Mouse (Mus musculus) adrenal gland (tissue): ENCODE results near the gene Fam13a.

Experiments used
- intact Hi-C: fragments of 180-260 bp; cut with DNase I; formaldehyde crosslinking; loops from one replicate; pipeline ENCODE4 v1.15.1; 2025

The Fam13a gene

DNA sequence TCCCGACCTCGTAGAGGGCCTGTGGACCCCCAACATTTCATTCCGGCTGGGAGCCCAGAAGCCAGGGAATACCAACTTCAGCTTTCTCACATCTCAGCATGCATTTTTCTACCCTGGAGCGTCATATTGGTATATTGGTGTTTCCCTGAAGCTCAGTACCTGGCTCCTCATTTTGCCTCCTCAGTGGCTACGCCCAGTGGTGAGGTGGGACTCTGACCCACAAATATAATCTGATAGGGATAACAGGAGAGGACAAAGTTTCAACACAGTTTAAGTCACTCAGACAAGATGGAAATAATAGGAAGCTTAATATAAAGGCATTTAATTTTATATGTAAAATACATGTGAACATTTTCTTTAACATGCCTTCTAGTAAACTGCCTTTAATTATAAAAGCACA is 19.7 kb downstream of the Fam13a start:
- intact Hi-C loops = no loop called here

DNA sequence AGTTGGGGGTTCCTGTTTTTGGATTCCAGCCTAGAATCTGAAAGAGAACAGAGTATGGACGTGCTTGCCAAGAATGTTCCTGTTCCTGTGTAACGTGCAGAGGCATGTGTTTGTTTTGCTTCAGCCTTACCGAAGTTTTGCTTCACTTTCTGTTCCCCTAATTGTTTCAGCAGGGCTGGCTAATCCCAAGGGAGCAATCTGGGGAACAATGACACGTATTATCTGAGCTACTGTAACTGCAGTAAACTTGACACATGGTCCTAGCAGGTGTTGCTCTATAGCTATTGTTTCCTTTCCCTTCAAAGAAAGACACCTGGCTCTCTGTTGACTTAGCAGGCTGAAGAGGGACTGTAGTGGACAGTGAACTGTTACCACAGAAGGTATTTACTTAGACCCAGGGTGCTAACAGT is 25.3 kb downstream of the Fam13a start:
- intact Hi-C loops = no loop called here

DNA sequence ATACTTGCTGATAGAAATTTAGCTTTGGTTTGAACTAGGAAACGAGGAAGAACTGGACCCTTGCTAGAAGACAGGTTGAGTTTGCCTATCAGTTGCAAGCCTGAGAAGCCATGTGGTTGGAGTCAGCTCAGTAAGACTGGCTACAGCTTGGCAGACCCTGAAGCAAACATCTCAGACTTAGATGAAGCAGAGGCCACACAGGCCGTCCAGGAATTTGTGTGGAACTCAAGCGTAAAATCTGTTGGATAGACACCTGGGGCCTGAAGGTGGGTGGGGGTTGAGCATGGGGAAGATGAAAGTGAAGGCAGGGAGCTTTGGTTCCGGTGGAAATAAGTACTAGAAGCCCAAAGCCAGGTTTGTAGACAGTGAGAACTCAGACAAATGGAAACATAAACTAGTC is 25.8 kb downstream of the Fam13a start:
- intact Hi-C loops = no loop called here

DNA sequence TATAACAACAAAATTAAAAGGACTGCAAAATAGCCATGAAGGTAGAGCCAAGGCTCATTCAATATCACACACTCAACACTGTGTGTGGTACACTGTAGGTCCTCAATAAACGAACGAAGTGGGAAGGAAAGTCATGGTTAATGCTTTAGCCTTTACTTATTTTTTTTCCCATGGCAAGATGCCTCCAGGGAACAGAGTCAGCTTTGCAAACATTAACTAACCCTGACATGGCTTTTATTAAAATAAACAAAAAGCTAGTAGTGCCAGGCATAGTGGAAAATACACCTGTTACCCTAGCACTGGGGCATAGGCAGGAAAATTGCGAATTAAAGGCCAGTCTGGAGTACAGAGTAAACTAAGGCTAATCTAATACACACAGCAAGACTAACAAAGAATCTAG is 35.2 kb downstream of the Fam13a start:
- intact Hi-C loops = no loop called here

DNA sequence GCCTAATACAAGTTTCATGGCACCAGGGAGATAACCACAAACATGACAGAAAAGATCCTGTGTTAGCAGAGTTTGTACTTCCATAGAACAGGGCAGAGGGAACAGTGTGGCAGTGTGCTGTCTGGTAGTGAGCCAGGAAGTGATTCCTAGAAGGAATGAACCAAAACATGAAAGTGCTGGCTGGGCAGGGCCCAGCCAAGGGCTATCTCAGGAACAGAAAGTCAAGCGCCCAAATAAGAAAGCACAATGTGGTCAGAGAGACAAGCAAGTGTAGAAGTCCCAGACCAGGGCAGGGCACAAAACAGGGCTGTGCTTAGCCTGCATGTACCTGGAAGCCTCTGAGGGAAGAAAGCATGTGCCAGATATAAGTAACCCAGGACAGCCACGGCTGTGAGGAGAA is 35.6 kb downstream of the Fam13a start:
- intact Hi-C loops = no loop called here

DNA sequence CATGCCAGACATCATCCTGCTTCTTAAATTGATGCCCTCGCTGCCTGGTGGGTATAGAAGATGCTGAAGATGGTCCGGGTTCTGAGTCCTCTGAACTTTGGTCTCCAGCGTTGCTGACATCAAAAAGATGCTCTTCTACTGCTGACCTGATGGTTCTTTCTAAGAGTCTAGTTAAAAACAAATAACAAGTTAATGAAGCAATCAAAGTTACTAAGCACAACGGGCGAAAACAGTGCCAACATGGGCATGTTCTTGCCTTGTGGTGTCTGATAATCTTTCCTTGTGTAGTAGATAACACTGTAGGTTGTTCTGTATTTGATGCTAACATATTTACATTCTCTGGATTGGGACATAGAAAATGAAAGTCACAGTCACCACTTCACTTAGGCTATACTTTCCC is 37.2 kb downstream of the Fam13a start:
- intact Hi-C loops = no loop called here

DNA sequence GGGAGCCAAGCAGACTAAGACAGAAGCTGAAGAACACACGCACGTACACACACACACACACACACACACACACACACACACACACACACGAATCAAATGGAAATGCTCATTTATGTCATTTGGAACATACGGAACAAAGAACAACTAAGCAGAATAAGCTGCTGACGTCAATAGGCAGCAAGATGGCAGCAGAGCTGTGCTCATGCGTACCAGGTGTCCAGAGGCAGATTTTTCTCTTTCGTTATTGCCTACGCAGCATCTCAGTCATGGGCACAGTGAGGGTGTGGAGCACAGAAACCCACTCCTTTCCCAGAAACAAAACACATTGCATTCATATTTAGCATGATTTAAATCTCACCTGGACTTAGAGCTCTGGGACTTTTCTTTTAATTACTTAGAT is 39.2 kb downstream of the Fam13a start:
- intact Hi-C loops = no loop called here

DNA sequence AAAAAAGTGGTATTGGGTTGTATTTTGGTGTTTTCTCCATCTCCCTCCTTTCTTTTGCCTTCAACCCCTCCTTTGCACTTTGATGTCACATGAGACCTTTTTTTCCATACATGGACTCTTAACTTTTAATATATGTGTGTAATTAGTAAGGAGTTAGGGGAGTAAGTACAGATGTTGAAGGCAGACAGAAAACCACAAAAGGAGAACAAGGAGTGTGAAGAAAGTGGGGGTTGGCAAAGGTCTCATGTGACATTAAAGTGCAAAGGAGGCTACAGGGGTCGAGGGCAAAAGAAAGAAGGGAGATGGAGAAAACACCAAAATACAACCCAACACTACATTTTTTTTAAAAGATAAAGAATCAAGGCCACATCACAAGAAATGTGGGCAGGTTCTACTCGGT is 49.1 kb downstream of the Fam13a start:
- intact Hi-C loops = no loop called here

DNA sequence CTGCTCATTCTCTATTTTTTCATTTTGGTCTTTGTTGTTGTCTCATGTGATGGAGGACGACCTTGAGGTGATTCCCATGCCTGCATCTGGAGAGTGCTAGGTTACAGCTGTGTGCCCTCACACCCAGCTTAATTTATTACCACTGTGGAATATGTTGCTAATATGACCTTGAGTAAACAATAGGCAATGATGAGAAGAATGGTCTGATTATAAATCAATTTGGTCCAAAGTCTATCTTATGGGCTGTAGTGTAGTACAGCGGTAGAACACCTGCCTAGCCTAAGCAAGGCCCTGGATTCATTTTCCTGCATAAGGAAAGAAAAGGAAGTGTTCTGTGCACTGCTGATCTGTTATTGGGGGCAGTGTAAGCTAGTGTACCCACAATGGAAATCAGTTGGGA is 49.9 kb downstream of the Fam13a start:
- intact Hi-C loops = no loop called here

DNA sequence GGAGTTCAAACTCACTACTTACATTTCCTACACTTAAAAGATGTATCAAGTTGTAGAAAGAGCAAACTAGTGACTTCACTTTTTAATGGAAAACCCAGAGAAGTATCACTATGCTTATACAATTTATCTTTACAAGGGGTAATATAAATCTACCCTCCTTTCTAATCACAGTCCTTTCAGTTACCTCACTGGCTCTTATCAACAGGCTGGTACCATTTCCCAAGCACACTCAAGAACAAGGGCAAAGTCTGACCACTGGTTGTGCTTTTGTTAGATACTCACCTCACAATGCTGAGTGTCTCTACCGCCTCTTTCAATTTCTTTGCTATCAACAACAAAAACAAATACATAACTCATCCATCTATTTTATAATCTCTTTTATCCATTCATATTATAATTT is 51.5 kb downstream of the Fam13a start:
- intact Hi-C loops = no loop called here

DNA sequence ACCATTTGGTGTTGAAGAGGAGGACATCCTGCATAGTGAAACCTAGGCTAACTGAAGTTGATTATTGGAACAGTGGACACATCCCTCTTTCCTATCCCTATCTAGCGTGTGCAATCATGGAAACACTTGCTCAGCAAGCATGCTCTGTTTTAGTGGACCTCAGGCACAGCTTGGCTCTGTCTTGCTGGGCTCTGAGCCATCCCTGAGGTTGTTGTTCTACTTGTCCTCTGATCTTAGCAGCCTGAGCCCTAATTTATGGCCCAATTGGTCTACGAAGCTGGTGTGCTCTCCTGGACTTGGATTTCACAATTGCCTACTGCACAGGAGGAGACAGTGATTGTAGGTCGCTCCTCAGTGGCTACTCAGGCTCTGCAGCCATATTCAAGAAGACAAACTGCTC is 56.1 kb downstream of the Fam13a start:
- intact Hi-C loops = no loop called here

DNA sequence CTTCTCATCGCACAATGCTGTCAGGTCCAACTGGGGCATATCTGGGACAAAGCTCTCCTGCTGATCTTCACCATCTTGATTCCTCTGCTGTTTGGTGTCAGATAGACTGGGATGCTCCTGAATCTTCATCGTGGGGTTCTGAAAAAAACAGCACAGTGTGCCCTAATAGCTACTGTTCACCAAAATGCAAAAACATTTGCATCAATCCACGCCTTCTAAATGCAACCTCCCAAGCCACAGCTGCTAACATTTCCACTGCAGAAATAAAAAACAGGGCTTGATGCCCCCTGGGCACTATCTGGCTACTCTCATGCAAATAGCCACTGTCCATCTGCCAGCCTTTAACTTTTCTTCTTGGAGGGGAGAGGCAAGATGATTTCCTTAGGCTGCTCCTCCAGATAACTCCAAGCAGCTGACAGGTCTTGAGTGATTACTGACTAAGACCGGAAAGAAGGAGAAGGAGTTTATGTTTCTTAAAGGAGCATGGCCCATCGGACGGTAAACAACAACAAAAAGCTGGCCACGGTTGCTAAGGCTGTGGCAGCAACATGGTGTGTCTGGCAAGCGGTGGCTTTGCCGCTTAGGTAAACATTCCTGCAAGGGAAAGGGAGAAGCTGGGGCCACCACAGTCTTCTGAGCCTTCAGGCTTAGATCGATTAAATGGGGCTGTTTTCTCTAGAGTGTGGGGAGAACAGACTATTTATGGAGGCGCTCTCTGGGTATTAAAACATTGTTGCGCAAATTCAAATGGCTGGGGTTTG is 59.1 kb downstream of the Fam13a start:
- intact Hi-C loops = no loop called here

DNA sequence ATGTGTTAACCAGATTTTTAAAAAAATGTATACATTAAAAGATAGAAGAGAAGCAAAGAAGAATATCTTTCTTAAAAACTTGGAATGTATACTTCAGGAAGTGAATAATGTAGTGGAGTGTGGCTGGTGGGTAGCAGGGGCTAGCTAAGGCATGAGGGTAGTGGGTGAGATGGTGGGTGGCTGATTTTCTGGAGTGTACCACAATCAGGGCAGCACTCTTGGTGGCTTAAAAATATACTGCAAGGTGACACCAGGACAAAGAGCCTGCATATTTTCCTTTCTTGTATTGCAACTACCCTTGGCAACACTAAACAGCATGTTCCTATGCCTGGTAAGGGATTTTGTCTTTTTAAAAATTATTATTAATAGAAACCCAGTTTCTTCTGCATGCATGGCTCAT is 59.8 kb downstream of the Fam13a start:
- intact Hi-C loops = no loop called here

DNA sequence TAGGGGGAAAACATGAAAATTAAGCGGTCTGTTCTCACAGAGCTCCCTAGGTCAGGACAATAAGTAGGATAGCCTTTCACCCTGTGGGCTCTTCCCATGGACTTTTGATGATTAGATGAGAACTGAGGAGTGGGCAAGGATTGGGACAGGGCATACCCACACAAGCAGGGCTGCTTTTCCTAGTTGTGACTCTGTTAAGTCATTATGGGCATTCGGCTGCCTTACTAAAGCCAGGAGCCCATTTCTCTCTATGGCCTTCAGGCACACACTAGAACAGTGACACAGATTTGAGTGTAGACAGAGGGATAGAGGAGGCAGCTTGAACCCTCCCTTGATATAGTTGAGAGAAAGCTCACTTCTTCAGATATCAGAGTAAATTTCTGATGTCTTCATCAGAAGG is 60.3 kb downstream of the Fam13a start:
- intact Hi-C loops = no loop called here

DNA sequence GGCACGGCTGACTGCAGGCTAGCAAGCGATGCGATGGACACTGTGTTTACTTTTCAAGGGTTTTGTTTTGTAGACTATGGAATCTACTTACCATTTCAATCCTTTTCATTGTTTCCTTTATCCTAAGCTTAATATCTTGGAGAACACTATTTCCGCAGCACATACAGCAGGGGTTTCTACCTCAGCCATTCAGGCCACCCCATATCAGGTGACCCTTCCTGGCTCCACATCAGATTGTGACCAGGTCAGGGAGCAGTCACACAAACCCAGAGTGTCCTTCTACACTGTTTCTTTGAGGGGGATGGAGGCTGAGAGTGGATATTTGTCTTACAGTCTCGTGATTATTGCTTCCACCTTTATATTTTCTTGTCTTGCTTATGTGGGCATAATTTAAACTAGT is 61.7 kb downstream of the Fam13a start:
- intact Hi-C loops = no loop called here

DNA sequence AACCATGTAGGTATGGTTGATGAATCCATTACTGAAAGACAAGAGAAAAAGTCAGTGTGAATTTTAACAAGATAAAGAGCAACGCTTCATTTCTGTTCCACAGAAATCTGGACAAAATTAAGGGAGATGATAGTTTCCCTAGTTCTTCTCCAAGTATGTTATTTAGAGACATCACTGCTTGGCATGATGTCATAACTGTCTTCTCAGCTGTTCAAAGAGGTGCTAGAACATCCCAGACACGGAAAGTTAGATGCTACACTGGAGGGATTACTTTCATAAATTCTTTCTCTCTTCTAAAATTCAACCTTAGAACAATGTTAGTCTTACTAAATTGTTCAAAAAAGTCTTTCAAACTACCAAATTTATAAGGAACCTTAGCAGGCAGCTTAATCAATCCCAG is 63.8 kb downstream of the Fam13a start:
- intact Hi-C loops = no loop called here

DNA sequence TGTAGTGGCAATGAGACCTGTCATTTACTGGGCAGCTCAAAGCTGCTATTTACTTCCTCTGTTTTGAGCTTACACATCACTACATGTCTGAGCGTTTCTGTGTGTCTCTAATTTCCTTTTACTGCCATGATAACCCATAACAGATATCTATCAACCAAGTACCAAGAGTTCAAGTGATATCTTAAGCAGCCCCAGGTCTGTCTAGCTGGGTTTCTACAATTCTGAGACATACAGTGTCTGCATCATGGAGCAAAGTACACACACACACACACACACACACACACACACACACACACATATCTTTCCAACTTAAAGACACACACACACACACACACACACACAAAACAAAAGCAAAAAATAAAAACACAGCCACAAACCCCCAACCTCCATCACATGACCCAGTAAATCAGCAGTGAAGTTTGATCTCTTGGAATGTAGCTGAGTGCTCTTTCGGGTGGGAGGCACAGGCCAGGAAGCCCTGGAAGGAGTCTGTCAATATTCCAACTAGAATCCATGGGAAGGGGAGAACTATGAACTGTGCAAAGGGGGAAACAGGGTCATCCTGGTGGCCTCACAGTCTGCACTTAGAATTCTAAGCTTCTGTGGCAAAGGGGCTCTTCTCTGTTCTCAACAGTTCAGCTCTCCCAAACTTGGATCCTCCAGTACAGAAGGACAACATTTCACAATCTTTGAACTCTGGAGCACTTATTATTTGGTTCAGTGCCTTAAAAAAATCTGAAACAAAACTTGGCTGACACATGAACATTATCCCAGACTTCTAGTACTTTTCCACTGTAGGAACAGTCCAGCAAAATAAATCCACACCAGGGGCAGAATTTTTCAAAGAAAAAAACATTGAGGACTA is 73.0 kb downstream of the Fam13a start:
- intact Hi-C loops = no loop called here

DNA sequence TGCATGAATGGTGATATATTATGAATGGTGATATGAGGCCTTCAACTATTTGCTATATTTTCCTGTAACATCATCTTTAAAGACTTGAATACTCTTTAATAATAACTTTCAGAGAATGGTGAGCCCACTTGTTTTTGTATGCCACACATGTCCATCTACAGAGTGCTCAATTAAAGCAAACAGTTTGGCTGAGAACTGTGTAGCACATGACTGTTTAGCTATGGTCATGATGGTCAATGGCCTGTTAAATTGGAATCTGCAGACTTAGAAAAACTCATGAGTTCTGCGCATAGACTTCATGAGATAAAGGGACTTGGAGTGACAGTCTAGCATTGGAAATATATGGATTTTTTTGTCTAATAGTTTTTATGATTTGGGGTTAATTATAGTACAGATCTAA is 73.9 kb downstream of the Fam13a start:
- intact Hi-C loops = no loop called here

DNA sequence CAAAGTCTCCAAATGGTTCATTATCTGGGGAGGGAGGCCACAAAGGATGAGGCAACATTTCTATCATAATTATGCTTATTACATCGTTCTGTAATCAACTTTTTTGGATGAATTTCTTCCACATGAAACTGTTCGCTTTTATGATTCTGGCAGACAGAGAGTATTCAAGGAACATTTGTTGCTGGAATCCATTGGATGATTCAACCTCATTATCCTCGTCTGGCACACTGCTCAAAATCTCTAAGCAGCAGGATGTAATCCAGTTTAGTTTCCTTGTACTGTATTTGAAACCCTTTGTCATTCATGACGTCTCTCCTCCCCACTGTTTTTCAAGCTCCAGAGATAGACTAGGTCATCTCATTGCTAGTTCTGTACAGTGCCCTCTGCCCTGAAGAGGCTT is 77.5 kb downstream of the Fam13a start:
- intact Hi-C loops = no loop called here

DNA sequence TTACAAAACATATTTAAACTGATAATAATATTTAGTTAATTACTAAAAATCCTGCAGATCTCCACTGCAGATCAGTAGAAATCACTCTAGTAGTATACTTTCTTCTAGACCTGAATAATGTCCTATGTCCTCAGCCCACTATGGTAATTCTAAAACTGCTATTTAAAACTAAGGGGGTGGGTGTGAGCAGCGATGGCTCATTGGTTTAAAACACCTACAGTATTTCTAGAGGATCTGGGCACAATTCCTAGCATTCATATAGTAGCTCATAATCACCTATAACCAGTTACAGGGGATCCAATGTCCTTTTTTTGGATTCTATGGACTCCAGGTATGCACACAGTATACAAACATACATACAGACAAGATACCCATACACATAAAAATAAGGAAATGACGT is 78.1 kb downstream of the Fam13a start:
- intact Hi-C loops = no loop called here

DNA sequence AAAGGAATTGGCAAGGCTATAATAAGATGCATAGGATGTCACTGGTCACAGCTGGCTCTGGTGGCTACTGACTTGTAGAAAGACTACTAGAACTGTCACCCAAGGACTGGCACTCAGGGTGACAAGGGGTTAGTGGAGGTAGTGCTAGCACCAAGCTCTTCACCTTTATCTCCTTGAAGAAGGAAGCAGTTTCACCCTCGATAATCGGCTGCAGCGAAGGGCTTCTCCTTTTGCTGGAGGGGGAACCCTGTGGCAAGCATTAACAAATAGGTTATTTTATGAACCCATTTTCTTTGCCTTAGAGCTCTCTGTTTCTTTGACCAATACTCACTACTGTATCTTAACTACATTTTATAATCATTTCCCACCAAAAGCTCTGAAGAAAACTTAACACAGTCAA is 80.4 kb downstream of the Fam13a start:
- intact Hi-C loops = no loop called here

DNA sequence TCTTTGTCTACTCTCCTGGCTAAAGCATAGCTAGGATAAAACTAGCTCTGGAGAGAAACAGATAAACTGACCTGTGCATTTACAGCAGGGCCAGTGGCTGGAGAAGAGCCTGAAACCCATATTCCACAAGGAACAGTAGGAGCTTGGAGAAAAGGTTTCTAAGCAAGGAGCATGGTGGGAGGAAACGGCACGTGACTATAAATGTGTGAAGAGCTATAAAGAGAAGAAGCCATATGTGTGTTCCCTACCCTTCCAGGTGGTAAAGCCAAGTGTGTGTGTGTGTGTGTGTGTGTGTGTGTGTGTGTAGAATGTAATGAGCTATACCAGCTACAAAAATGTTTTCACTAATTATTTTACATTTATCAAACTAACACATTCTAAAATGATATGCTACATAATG is 82.1 kb downstream of the Fam13a start:
- intact Hi-C loops = no loop called here

DNA sequence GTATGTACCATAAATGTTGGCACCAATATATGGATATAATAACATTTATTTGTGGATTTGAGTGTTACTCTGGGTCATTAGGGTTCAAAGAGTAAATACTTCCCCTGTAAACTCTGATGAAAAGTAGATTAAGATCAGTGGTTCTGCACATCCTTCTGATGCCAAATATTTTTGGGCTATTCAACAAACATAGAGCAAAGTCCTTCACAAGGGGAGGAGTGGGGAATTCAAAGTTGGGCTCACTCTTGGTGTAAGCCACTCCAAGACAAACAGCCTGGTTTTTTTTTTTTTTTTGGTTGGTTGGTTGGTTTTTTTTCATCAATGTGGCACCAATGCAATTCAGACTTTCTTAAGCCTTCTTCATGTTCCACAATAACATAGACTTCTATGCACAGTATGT is 86.6 kb downstream of the Fam13a start:
- intact Hi-C loops = no loop called here
